In genomic region chr1:69770209-69770608, GRCm38 (mm10) we compare ENCODE assay signal across 28 mouse cellular contexts. TPM values are rescaled to one million over a fixed set of nuclear protein-coding genes. Genes with fewer than 3 reads are reported as not detected.
DNase-seq lines count a peak whose midpoint lies in the region; ATAC-seq and TF ChIP-seq lines count a peak whose summit lies in the region.
"Had no signal": no experiment of that assay in that cellular context is flagged by ENCODE, and none has a peak within 500 bp of the region (broad histone marks: within the 10 kb centered on the region; RNA-seq: fewer than 3 reads in every experiment).

No protein-coding gene starts in this region.

- peak overlapping the region; percentile 65; the same call in 1 of the 2 replicates for H3K27ac ChIP-seq in thymus, adult 2 months (ENCODE audit: control insufficient read depth, insufficient read depth, low read length)
- H3K27ac ChIP-seq: forebrain, embryonic 10.5 days; forebrain, embryonic 13.5 days; hindbrain, embryonic 10.5 days; hindbrain, embryonic 13.5 days had no signal

- no peak for DNase-seq in thymus, adult 2 months
- DNase-seq in thymus, postnatal 4 days = no peak
- no peak for DNase-seq in adrenal gland, postnatal 14 days
- no peak for DNase-seq in right cerebral cortex, postnatal 36 days (ENCODE audit: low spot score in 2 of 2)
- DNase-seq in cerebellum, postnatal 25 days = no peak
- DNase-seq: adrenal gland, adult 8-10 months; adrenal gland, postnatal 36 days; B cell, adult 2 months; cerebellum, adult 18-20 months; cerebellum, adult 9-10 months; cerebellum, postnatal 14 days; gastrocnemius, postnatal 10 days; gastrocnemius, postnatal 36 days; heart, adult 11 months had no signal

- H3K4me3 ChIP-seq in thymus, adult 2 months (ENCODE audit: control insufficient read depth, insufficient read depth, low read length) = no peak overlapping the region
- H3K4me3 ChIP-seq: forebrain, embryonic 10.5 days; forebrain, embryonic 13.5 days; hindbrain, embryonic 10.5 days; hindbrain, embryonic 13.5 days had no signal

- no peaks in the 10 kb centered on the region for H3K27me3 ChIP-seq in thymus, adult 2 months (ENCODE audit: control insufficient read depth, insufficient read depth, low read length)
- H3K27me3 ChIP-seq: CH12.LX; forebrain, embryonic 13.5 days; hindbrain, embryonic 13.5 days had no signal

- no peak for TF ChIP-seq POLR2A in thymus, adult 2 months (IDR thresholded peaks at IDR 0.05; ENCODE audit: control insufficient read depth, extremely low read depth, insufficient read depth, low read length, poor library complexity)

- WGBS in thymus, adult 2 months = 33% methylated on average over 8 of the region's 8 CpGs

- no peak for TF ChIP-seq CTCF in thymus, adult 2 months (IDR thresholded peaks at IDR 0.05; ENCODE audit: borderline replicate concordance, control insufficient read depth, extremely low read depth, insufficient read depth, low read length, poor library complexity)

- peak; percentile 98 for ATAC-seq in granulocyte monocyte progenitor cell, adult 5-6 weeks (replicated peaks; ENCODE audit: poor library complexity, severe bottlenecking)
- peak; percentile 69 for ATAC-seq in megakaryocyte, adult 5-6 weeks (ENCODE audit: poor library complexity, severe bottlenecking)
- ATAC-seq: activated CD4-positive, CD25-positive, alpha-beta regulatory T cell, adult 4 months; forebrain, embryonic 13.5 days; forebrain, embryonic 16.5 days; hindbrain, embryonic 16.5 days had no signal

- H3K36me3 ChIP-seq in thymus, adult 2 months (ENCODE audit: control insufficient read depth, insufficient read depth, low read length) = no peaks in the 10 kb centered on the region
- H3K36me3 ChIP-seq: forebrain, embryonic 10.5 days; G1E; hindbrain, embryonic 10.5 days; hindbrain, embryonic 13.5 days had no signal

- peaks cover 9% of the 10 kb centered on the region for H3K4me1 ChIP-seq in thymus, adult 2 months (replicated peaks; ENCODE audit: control insufficient read depth, insufficient read depth, low read length)

RNA-seq across cellular contexts. Expression of gene Spag16, which starts 56.6 kb away (rescaled TPM):
- polyA plus RNA-seq in thymus, adult 2 months (2012; rRNA removed) = 0.24 and 0.32 TPM in 2 replicates
- total RNA-seq in granulocyte monocyte progenitor cell, adult 5-6 weeks (2014; fragmentation: Nextera tagmentation) = not detected in 2 replicates
- total RNA-seq in granulocyte monocyte progenitor cell, adult 5-6 weeks (2017) = not detected in 2 replicates
- not detected in 2 replicates for total RNA-seq in megakaryocyte, adult 5-6 weeks (2015)
- not detected in 2 replicates for total RNA-seq in megakaryocyte, adult 5-6 weeks (2017)
- not detected in 2 replicates for total RNA-seq in adrenal gland, postnatal 14 days (2021)
- total RNA-seq: adrenal gland, adult 8-10 months; adrenal gland, postnatal 36 days; CH12.LX; G1E; gastrocnemius, adult 18-20 months; gastrocnemius, postnatal 10 days; gastrocnemius, postnatal 36 days; heart, adult 8-10 months; heart, postnatal 25 days had no signal
- polyA plus RNA-seq: G1E had no signal
